Mouse (Mus musculus) intestine, postnatal 0 days (tissue): ENCODE measurements around the gene Ros1. TPM values are rescaled to one million over a fixed set of nuclear protein-coding genes. Genes with fewer than 3 reads are reported as not detected.
A peak's percentile ranks its signal among the peaks of the same experiment; 100 is the strongest.

ENCODE experiments used
- ATAC-seq: fragments of 200-750 bp; cut with Nextera tagmentation; 2 replicates; pipeline ENCODE4 v1.8.0; 2017; ENCODE audit warnings: mild to moderate bottlenecking, moderate TSS enrichment, moderate library complexity
- H3K27ac ChIP-seq: fragments of 300-500 bp; sonication (generic); 2 replicates; pipeline ENCODE4 v1.5.1; 2014; ENCODE audit warnings: mild to moderate bottlenecking, low read depth, low read length, moderate library complexity
- H3K27me3 ChIP-seq: fragments of 300-500 bp; sonication (generic); replicated peaks from 2 replicates; pipeline ENCODE4 v1.6.1; 2014; ENCODE audit warnings: low read length, mixed read lengths; ENCODE audit not compliant: control insufficient read depth, insufficient read depth
- H3K36me3 ChIP-seq: fragments of 300-500 bp; sonication (generic); 2 replicates; pipeline ENCODE4 v1.6.1; 2014; ENCODE audit warnings: mild to moderate bottlenecking, moderate library complexity; ENCODE audit not compliant: control insufficient read depth, insufficient read depth
- H3K4me1 ChIP-seq: fragments of 300-500 bp; sonication (generic); replicated peaks from 2 replicates; pipeline ENCODE4 v1.6.1; 2014; ENCODE audit warnings: antibody characterized with exemption, low read length, mixed read lengths; ENCODE audit not compliant: control insufficient read depth, insufficient read depth
- H3K4me2 ChIP-seq: fragments of 300-500 bp; sonication (generic); replicated peaks from 2 replicates; pipeline ENCODE4 v1.6.1; 2014; ENCODE audit warnings: low read depth, mild to moderate bottlenecking, moderate library complexity
- H3K4me3 ChIP-seq: fragments of 300-500 bp; sonication (generic); 2 replicates; pipeline ENCODE4 v1.5.1; 2014; ENCODE audit warnings: low read depth, low read length
- H3K9ac ChIP-seq: fragments of 300-500 bp; sonication (generic); 2 replicates; pipeline ENCODE4 v1.6.1; 2014; ENCODE audit warnings: mild to moderate bottlenecking, low read depth, low read length
- H3K9me3 ChIP-seq: fragments of 300-500 bp; sonication (generic); 2 replicates; pipeline ENCODE4 v1.6.1; 2016; ENCODE audit warnings: mixed run types; ENCODE audit not compliant: control insufficient read depth
- CTCF ChIP-seq: sonication (generic); IDR thresholded peaks from 2 replicates; pipeline ENCODE4 v1.5.1; 2016; ENCODE audit warnings: low read depth, mild to moderate bottlenecking, control low read depth, antibody characterized with exemption, moderate library complexity
- WGBS: fragments of 180-500 bp; shearing (Covaris S2); extraction: QIAGEN DNeasy Blood & Tissue Kit; methylation state at CpG from one replicate; pipeline ENCODE4 v1.1.7; 2014; 5-methylcytosine and 5-hydroxymethylcytosine counted together
- polyA plus RNA-seq: library from polyadenylated mRNA; unstranded; fragments of >200 nt; fragmentation: Nextera tagmentation; extraction: Ambion mirVana; gene quantifications from 2 replicates; pipeline ENCODE4 v1.2.1, GENCODE M21; 2015

Gene Ros1
- polyA plus RNA-seq, 1 experiment from 2014 or later, result 7.8 TPM

DNA sequence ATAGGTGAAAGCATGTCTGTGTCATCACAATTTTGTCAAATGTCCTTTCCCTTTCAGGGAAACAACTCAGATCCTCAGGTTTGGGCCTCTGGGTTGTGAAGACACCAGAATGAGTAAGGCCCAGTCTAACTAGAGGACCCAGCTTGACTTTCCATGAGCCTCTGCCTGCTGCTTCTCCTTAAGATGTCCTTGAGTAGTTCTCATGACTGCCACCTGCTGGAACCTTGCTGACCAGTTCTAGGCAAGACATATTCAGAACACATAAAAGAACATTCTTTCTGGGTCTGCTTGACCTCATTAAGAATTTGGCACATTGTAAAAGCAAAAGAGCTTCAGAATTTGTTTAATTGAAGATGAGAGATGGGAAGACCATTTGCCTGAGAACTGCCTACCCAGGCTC, 122.6 kb downstream of the Ros1 start:
- ATAC-seq, result no peak

DNA sequence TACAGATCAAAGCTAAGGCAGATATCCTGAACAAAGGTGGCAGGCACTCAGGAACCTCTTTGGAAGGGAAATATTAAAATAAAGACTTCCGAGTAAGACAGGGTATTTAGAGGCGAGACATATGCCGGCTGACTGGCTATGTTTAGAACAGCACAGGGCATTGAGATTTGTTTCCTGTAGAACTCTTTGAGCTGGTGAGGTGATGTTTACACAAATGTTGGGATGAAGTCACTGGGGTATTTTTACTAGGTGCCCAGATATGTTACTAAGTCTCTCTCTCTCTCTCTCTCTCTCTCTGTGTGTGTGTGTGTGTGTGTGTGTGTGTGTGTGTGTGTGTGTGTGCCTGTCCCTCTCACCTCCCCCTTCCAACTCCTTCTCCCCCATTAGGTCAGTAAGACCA, 146.8 kb downstream of the Ros1 start:
- no peak overlapping the region for H3K9ac ChIP-seq
- no peak for TF ChIP-seq CTCF
- no peaks in the 10 kb centered on the region for H3K27me3 ChIP-seq
- no peaks in the 10 kb centered on the region; the same call in 1 of the 2 replicates for H3K36me3 ChIP-seq
- ATAC-seq, result no peak
- no peak overlapping the region for H3K4me3 ChIP-seq
- no peak overlapping the region for H3K4me2 ChIP-seq
- H3K4me1 ChIP-seq, result no peaks in the 10 kb centered on the region
- H3K27ac ChIP-seq, result no peak overlapping the region
- no peaks in the 10 kb centered on the region for H3K9me3 ChIP-seq
- WGBS, result 59% methylated on average over 3 of the region's 3 CpGs

More for the DNA sequence above, 122.6 kb downstream of the Ros1 start:
- Histone ChIP-seq H3K9ac (no peak overlapping the region), H3K4me1 (no peaks in the 10 kb centered on the region), H3K36me3 (peaks cover 3% of the 10 kb centered on the region; the same call in 1 of the 2 replicates), H3K4me2 (no peak overlapping the region), H3K9me3 (no peaks in the 10 kb centered on the region), H3K4me3 (no peak overlapping the region), H3K27ac (no peak overlapping the region), H3K27me3 (no peaks in the 10 kb centered on the region)
- TF ChIP-seq CTCF, result peak; percentile 71

DNA sequence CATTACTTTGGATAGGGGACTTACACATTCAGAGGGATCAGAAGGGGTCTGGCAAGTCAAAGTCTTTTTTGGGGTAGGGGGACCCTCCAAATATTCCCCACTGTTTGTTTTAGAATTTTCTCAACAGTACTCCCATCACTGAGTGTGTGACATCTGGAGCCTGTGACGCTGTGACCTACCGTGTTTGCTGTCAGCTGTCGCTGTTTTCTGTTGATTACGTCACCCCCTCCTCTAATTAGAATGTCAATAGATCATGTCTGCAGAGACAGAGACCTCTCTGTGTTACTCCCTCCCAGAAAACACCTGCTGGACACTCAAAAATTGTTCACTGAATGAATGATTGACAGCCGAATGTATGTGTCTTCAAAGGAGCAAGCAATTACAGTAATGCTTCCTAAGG, 152.0 kb downstream of the Ros1 start:
- Histone ChIP-seq H3K27me3 (no peaks in the 10 kb centered on the region), H3K4me3 (no peak overlapping the region), H3K4me1 (no peaks in the 10 kb centered on the region), H3K36me3 (no peaks in the 10 kb centered on the region; the same call in 1 of the 2 replicates), H3K9ac (no peak overlapping the region), H3K27ac (no peak overlapping the region), H3K4me2 (no peak overlapping the region), H3K9me3 (no peaks in the 10 kb centered on the region)
- no peak for ATAC-seq
- 79% methylated on average over 5 of the region's 5 CpGs for WGBS
- TF ChIP-seq CTCF, result no peak

DNA sequence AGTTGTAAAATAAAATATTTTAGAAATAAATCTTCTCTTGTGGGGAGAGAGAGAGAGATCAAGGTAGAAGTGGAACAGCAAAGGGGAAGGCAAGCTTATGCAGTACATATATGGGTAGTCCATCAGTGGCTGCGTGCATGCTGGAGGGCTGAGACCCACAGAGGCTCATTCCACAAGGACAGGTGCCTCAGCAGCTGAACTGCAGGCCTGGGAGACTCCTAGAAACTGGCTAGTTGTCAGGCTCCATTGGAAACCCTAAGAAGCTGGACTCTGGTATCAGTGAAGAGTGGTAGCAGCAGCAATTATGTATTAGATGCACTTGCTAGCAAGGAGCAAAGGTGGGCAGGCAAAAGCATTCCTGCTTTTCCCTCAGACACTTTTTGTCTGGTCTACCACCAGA, 155.7 kb downstream of the Ros1 start:
- ATAC-seq, result no peak
- 84% methylated on average over 1 of the region's 1 CpGs for WGBS
- Histone ChIP-seq H3K27me3 (no peaks in the 10 kb centered on the region), H3K4me2 (no peak overlapping the region), H3K4me1 (no peaks in the 10 kb centered on the region), H3K4me3 (no peak overlapping the region), H3K27ac (no peak overlapping the region), H3K36me3 (no peaks in the 10 kb centered on the region), H3K9ac (no peak overlapping the region), H3K9me3 (no peaks in the 10 kb centered on the region)
- no peak for TF ChIP-seq CTCF

DNA sequence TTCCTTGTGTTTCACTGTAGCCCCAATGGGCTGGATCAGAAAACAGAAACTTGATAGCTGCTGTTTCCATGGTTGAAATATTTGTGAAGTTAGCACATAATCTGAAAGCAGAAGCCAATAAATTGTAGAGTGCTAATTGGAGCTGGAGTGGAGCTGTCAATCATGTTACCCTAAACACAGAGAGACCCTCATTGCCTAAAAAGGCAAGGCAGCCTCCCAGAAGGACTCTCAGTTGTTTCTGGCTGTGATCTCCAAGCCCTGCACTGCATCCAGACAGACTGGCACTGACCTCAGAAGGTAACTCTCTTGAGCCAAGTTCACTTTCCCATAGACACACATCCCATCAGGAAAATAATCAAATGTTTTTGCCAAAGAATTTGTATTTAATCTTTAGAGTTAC, 161.3 kb downstream of the Ros1 start:
- Histone ChIP-seq H3K9ac (no peak overlapping the region), H3K27ac (no peak overlapping the region), H3K4me2 (no peak overlapping the region), H3K4me3 (no peak overlapping the region), H3K36me3 (no peaks in the 10 kb centered on the region), H3K9me3 (no peaks in the 10 kb centered on the region), H3K27me3 (peaks cover 22% of the 10 kb centered on the region; the same call in 1 of the 2 replicates), H3K4me1 (no peaks in the 10 kb centered on the region)
- TF ChIP-seq CTCF, result no peak
- no peak for ATAC-seq

DNA sequence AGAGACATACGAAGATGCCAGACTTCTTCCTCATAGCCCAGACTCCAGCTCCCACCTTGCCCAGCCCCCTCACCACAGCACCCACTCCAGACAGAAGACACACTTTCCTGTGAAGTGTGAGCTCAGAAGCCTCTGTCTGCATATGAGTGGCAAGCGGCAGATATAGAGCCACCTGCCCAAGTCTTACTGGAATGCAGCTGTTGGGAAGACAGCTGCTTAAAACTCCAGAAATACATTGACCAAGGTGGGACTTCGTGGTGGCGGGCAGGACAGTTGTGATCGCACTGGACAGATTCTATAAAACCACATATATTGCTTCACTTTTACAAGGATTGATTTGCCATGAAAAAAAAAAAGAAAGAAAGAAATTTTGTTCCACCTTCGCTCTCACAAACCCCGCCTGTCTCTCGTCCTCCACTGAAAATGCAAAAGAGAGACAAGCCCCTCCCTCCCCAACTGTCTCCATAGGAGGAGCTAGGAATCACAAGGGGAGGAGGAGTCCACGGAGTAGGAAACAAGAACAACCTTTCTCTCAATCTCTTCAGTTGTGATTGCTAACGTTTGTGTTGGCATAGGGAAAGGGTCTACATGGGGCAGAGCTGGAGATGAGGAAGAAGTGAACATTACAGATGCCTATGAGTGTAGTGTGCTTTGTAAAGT, 165.5 kb downstream of the Ros1 start:
- Histone ChIP-seq H3K36me3 (no peaks in the 10 kb centered on the region), H3K9me3 (no peaks in the 10 kb centered on the region), H3K4me3 (no peak overlapping the region), H3K9ac (no peak overlapping the region), H3K4me1 (no peaks in the 10 kb centered on the region), H3K4me2 (peak overlapping the region; percentile 44; the same call in 1 of the 2 replicates), H3K27me3 (peaks cover 60% of the 10 kb centered on the region), H3K27ac (no peak overlapping the region)
- no peak for TF ChIP-seq CTCF
- ATAC-seq, result no peak
- 2% methylated on average over 10 of the region's 10 CpGs for WGBS
